Mouse (Mus musculus): Measurements from ENCODE around the gene Pts. TPM values are rescaled to one million over a fixed set of nuclear protein-coding genes. Genes with fewer than 3 reads are reported as not detected.

The Pts gene
- polyA plus RNA-seq, 1 experiment from 2014 or later: 124 TPM

- H3K27me3 ChIP-seq (ENCODE audit: control insufficient read depth, insufficient read depth, low read depth, low read length): no peaks in the 10 kb centered on the region
- no peaks in the 10 kb centered on the region for H3K36me3 ChIP-seq (ENCODE audit: control insufficient read depth, insufficient read depth, low read length)
- no peak overlapping the region for H3K4me2 ChIP-seq (ENCODE audit: low read length)
- 89% methylated on average over 7 of the region's 7 CpGs for WGBS
- H3K9me3 ChIP-seq (replicated peaks; ENCODE audit: control insufficient read depth, low read length, poor library complexity, severe bottlenecking): no peaks in the 10 kb centered on the region
- no peak overlapping the region for H3K27ac ChIP-seq (ENCODE audit: low read length)
- H3K4me1 ChIP-seq (ENCODE audit: control insufficient read depth, insufficient read depth, low read length): no peaks in the 10 kb centered on the region
- no peak for ATAC-seq
- H3K4me3 ChIP-seq (ENCODE audit: low read depth, low read length): no peak overlapping the region
- no peak overlapping the region for H3K9ac ChIP-seq (ENCODE audit: low read depth, low read length)
These were observed 53.2 kb downstream of the Pts start for GRCm38 (mm10) chr9:50475318-50475717.

Other genes with a start within 250 kb of the Pts start
- gene Rpl10-ps3, start 183.8 kb downstream of the Pts start, polyA plus RNA-seq (2015; fragmentation: Nextera tagmentation; extraction: Ambion mirVana): 77.9 and 79.4 TPM in 2 replicates
- 0.53 and 0.75 TPM in 2 replicates for gene Plet1, start 34.2 kb downstream of the Pts start, polyA plus RNA-seq (2015; fragmentation: Nextera tagmentation; extraction: Ambion mirVana)
- 21.0 and 26.0 TPM in 2 replicates for gene Il18, start 26.1 kb upstream of the Pts start, polyA plus RNA-seq (2015; fragmentation: Nextera tagmentation; extraction: Ambion mirVana)
- gene Bco2, start 26.5 kb upstream of the Pts start, polyA plus RNA-seq (2015; fragmentation: Nextera tagmentation; extraction: Ambion mirVana): 0.44 and 0.60 TPM in 2 replicates
- gene Tex12, start 32.6 kb upstream of the Pts start, polyA plus RNA-seq (2015; fragmentation: Nextera tagmentation; extraction: Ambion mirVana): 0.24 and 0.28 TPM in 2 replicates
- 222 and 248 TPM in 2 replicates for gene Sdhd, start 75.1 kb upstream of the Pts start, polyA plus RNA-seq (2015; fragmentation: Nextera tagmentation; extraction: Ambion mirVana)
- 325 and 329 TPM in 2 replicates for gene Timm8b, start 75.2 kb upstream of the Pts start, polyA plus RNA-seq (2015; fragmentation: Nextera tagmentation; extraction: Ambion mirVana)
- 5.7 and 5.9 TPM in 2 replicates for gene Pih1d2, start 88.6 kb upstream of the Pts start, polyA plus RNA-seq (2015; fragmentation: Nextera tagmentation; extraction: Ambion mirVana)
- 16.4 and 19.8 TPM in 2 replicates for gene Nkapd1, start 88.7 kb upstream of the Pts start, polyA plus RNA-seq (2015; fragmentation: Nextera tagmentation; extraction: Ambion mirVana)
- 47.0 and 54.3 TPM in 2 replicates for gene Dlat, start 131.1 kb upstream of the Pts start, polyA plus RNA-seq (2015; fragmentation: Nextera tagmentation; extraction: Ambion mirVana)
- 37.8 and 41.0 TPM in 2 replicates for gene Dixdc1, start 210.8 kb upstream of the Pts start, polyA plus RNA-seq (2015; fragmentation: Nextera tagmentation; extraction: Ambion mirVana)
- gene 2310030G06Rik, start 217.8 kb upstream of the Pts start, polyA plus RNA-seq (2015; fragmentation: Nextera tagmentation; extraction: Ambion mirVana): 1.2 and 2.5 TPM in 2 replicates
- gene Cryab, start 222.6 kb upstream of the Pts start, polyA plus RNA-seq (2015; fragmentation: Nextera tagmentation; extraction: Ambion mirVana): 8.1 and 9.1 TPM in 2 replicates
- 0.84 and 0.91 TPM in 2 replicates for gene Hspb2, start 223.6 kb upstream of the Pts start, polyA plus RNA-seq (2015; fragmentation: Nextera tagmentation; extraction: Ambion mirVana)
- gene Fdxacb1, start 239.5 kb upstream of the Pts start, polyA plus RNA-seq (2015; fragmentation: Nextera tagmentation; extraction: Ambion mirVana): 10.7 and 11.7 TPM in 2 replicates
- 57.2 and 61.5 TPM in 2 replicates for gene Alg9, start 246.3 kb upstream of the Pts start, polyA plus RNA-seq (2015; fragmentation: Nextera tagmentation; extraction: Ambion mirVana)
- 46.7 and 56.0 TPM in 2 replicates for gene 1110032A03Rik, start 246.8 kb upstream of the Pts start, polyA plus RNA-seq (2015; fragmentation: Nextera tagmentation; extraction: Ambion mirVana)